Mouse (Mus musculus) liver, postnatal 0 days (tissue): Measurements from ENCODE around the gene Adcy5.

ENCODE experiments used
- CTCF ChIP-seq: sonication (generic); IDR thresholded peaks from 2 replicates; pipeline ENCODE4 v1.5.1; 2016; ENCODE audit warnings: antibody characterized with exemption, low read depth
- EP300 ChIP-seq: IDR thresholded peaks from 2 replicates; pipeline ENCODE4 v1.6.1; 2016; ENCODE audit warnings: antibody characterized with exemption, low read depth, mild to moderate bottlenecking

GRCm38 (mm10) chr16:35116328-35116956, 38.2 kb upstream of the Adcy5 start:
- TF ChIP-seq EP300 (no peak), CTCF (no peak)
